Mouse (Mus musculus): ENCODE results near the gene Ubtd2. TPM values are rescaled to one million over a fixed set of nuclear protein-coding genes. Genes with fewer than 3 reads are reported as not detected.
"Not testable (repeated sequence)": the region's sequence is repeated elsewhere in the genome, so short reads cannot be mapped to it uniquely, and the experiment has no call there.

The Ubtd2 gene
- polyA plus RNA-seq, 1 experiment from 2014 or later: 86.4 TPM

- Histone ChIP-seq H3K4me3 (ENCODE audit: low read depth, low read length) (no peak overlapping the region), H3K4me1 (ENCODE audit: control insufficient read depth, insufficient read depth, low read length) (0 out of 2 replicates have a peak, but pooled peaks cover 3% of the 10 kb centered on the region), H3K9ac (ENCODE audit: low read depth, low read length) (no peak overlapping the region), H3K27me3 (replicated peaks; ENCODE audit: control insufficient read depth, insufficient read depth, low read length) (no peaks in the 10 kb centered on the region), H3K9me3 (ENCODE audit: control insufficient read depth, low read length) (no peaks in the 10 kb centered on the region), H3K4me2 (ENCODE audit: low read depth, low read length) (no peak overlapping the region), H3K27ac (replicated peaks; ENCODE audit: low read depth, low read length) (no peak overlapping the region), H3K36me3 (ENCODE audit: control insufficient read depth, insufficient read depth, low read length) (peaks cover 26% of the 10 kb centered on the region)
- peak; percentile 62 for DNase-seq (ENCODE audit: low spot score)
- ATAC-seq (ENCODE audit: low read depth): 0 out of 2 replicates have a peak, but pooled peaks have one; percentile 9
- WGBS: 81% methylated on average over 7 of the region's 7 CpGs
Measured at GRCm38 (mm10) chr11:32498757-32499535, 43.8 kb downstream of the Ubtd2 start.

- Histone ChIP-seq H3K9me3 (ENCODE audit: control insufficient read depth, low read length) (no peaks in the 10 kb centered on the region), H3K36me3 (ENCODE audit: control insufficient read depth, insufficient read depth, low read length) (peaks cover 27% of the 10 kb centered on the region), H3K9ac (ENCODE audit: low read depth, low read length) (no peak overlapping the region), H3K4me1 (ENCODE audit: control insufficient read depth, insufficient read depth, low read length) (0 out of 2 replicates have a peak, but pooled peaks cover 3% of the 10 kb centered on the region), H3K27ac (replicated peaks; ENCODE audit: low read depth, low read length) (no peak overlapping the region), H3K4me3 (ENCODE audit: low read depth, low read length) (no peak overlapping the region), H3K4me2 (ENCODE audit: low read depth, low read length) (no peak overlapping the region), H3K27me3 (replicated peaks; ENCODE audit: control insufficient read depth, insufficient read depth, low read length) (no peaks in the 10 kb centered on the region)
- WGBS: 92% methylated on average over 4 of the region's 4 CpGs
- DNase-seq (ENCODE audit: low spot score) (no peak), ATAC-seq (ENCODE audit: low read depth) (no peak)
Measured at GRCm38 (mm10) chr11:32499931-32500330, 44.8 kb downstream of the Ubtd2 start.

- 88% methylated on average over 2 of the region's 2 CpGs for WGBS
- no peak overlapping the region for H3K27ac ChIP-seq (replicated peaks; ENCODE audit: low read depth, low read length)
- no peak overlapping the region for H3K4me3 ChIP-seq (ENCODE audit: low read depth, low read length)
Measured at GRCm38 (mm10) chr11:32503711-32504110, 48.5 kb downstream of the Ubtd2 start.

GRCm38 (mm10) chr11:32505091-32505739, 50.0 kb downstream of the Ubtd2 start:
- no peak overlapping the region for H3K4me2 ChIP-seq (ENCODE audit: low read depth, low read length)
- ATAC-seq (ENCODE audit: low read depth) (peak; percentile 55; the same call in 1 of the 2 replicates), DNase-seq (ENCODE audit: low spot score) (peak; percentile 30)
- 65% methylated on average over 7 of the region's 7 CpGs for WGBS
- no peak overlapping the region for H3K4me3 ChIP-seq (ENCODE audit: low read depth, low read length)
- no peak overlapping the region for H3K9ac ChIP-seq (ENCODE audit: low read depth, low read length)
- peaks cover 27% of the 10 kb centered on the region for H3K36me3 ChIP-seq (ENCODE audit: control insufficient read depth, insufficient read depth, low read length)
- no peaks in the 10 kb centered on the region for H3K27me3 ChIP-seq (replicated peaks; ENCODE audit: control insufficient read depth, insufficient read depth, low read length)
- no peaks in the 10 kb centered on the region for H3K9me3 ChIP-seq (ENCODE audit: control insufficient read depth, low read length)
- no peaks in the 10 kb centered on the region for H3K4me1 ChIP-seq (ENCODE audit: control insufficient read depth, insufficient read depth, low read length)
- no peak overlapping the region for H3K27ac ChIP-seq (replicated peaks; ENCODE audit: low read depth, low read length)

More at GRCm38 (mm10) chr11:32503711-32504110, 48.5 kb downstream of the Ubtd2 start:
- Histone ChIP-seq H3K9ac (ENCODE audit: low read depth, low read length) (no peak overlapping the region), H3K36me3 (ENCODE audit: control insufficient read depth, insufficient read depth, low read length) (peaks cover 27% of the 10 kb centered on the region), H3K4me2 (ENCODE audit: low read depth, low read length) (no peak overlapping the region), H3K9me3 (ENCODE audit: control insufficient read depth, low read length) (no peaks in the 10 kb centered on the region), H3K27me3 (replicated peaks; ENCODE audit: control insufficient read depth, insufficient read depth, low read length) (no peaks in the 10 kb centered on the region), H3K4me1 (ENCODE audit: control insufficient read depth, insufficient read depth, low read length) (no peaks in the 10 kb centered on the region)
- DNase-seq (ENCODE audit: low spot score) (no peak), ATAC-seq (ENCODE audit: low read depth) (no peak)

GRCm38 (mm10) chr11:32510930-32511329, 55.8 kb downstream of the Ubtd2 start:
- H3K9ac ChIP-seq (ENCODE audit: low read depth, low read length): no peak overlapping the region
- H3K9me3 ChIP-seq (ENCODE audit: control insufficient read depth, low read length): no peaks in the 10 kb centered on the region
- no peak overlapping the region for H3K4me3 ChIP-seq (ENCODE audit: low read depth, low read length)
- H3K36me3 ChIP-seq (ENCODE audit: control insufficient read depth, insufficient read depth, low read length): peaks cover 3% of the 10 kb centered on the region
- ATAC-seq (ENCODE audit: low read depth) (no peak), DNase-seq (ENCODE audit: low spot score) (no peak)
- H3K4me1 ChIP-seq (ENCODE audit: control insufficient read depth, insufficient read depth, low read length): no peaks in the 10 kb centered on the region
- no peak overlapping the region for H3K4me2 ChIP-seq (ENCODE audit: low read depth, low read length)
- H3K27me3 ChIP-seq (replicated peaks; ENCODE audit: control insufficient read depth, insufficient read depth, low read length): no peaks in the 10 kb centered on the region
- WGBS: 75% methylated on average over 1 of the region's 1 CpGs
- no peak overlapping the region for H3K27ac ChIP-seq (replicated peaks; ENCODE audit: low read depth, low read length)

GRCm38 (mm10) chr11:32514853-32515252, 59.7 kb downstream of the Ubtd2 start:
- not testable (repeated sequence) for H3K4me2 ChIP-seq (ENCODE audit: low read depth, low read length); H3K27me3 ChIP-seq (replicated peaks; ENCODE audit: control insufficient read depth, insufficient read depth, low read length); H3K9ac ChIP-seq (ENCODE audit: low read depth, low read length); ATAC-seq (ENCODE audit: low read depth); H3K4me3 ChIP-seq (ENCODE audit: low read depth, low read length); H3K9me3 ChIP-seq (ENCODE audit: control insufficient read depth, low read length); H3K27ac ChIP-seq (replicated peaks; ENCODE audit: low read depth, low read length); H3K4me1 ChIP-seq (ENCODE audit: control insufficient read depth, insufficient read depth, low read length); DNase-seq (ENCODE audit: low spot score)
- peaks cover 32% of the 10 kb centered on the region for H3K36me3 ChIP-seq (ENCODE audit: control insufficient read depth, insufficient read depth, low read length)
- WGBS: 90% methylated on average over 5 of the region's 5 CpGs

GRCm38 (mm10) chr11:32516091-32516490, 60.9 kb downstream of the Ubtd2 start:
- no peak for ATAC-seq (ENCODE audit: low read depth)
- Histone ChIP-seq H3K9ac (ENCODE audit: low read depth, low read length) (no peak overlapping the region), H3K4me2 (ENCODE audit: low read depth, low read length) (no peak overlapping the region), H3K4me1 (ENCODE audit: control insufficient read depth, insufficient read depth, low read length) (no peaks in the 10 kb centered on the region), H3K9me3 (ENCODE audit: control insufficient read depth, low read length) (no peaks in the 10 kb centered on the region), H3K36me3 (ENCODE audit: control insufficient read depth, insufficient read depth, low read length) (peaks cover 37% of the 10 kb centered on the region), H3K27ac (replicated peaks; ENCODE audit: low read depth, low read length) (no peak overlapping the region), H3K27me3 (replicated peaks; ENCODE audit: control insufficient read depth, insufficient read depth, low read length) (no peaks in the 10 kb centered on the region), H3K4me3 (ENCODE audit: low read depth, low read length) (no peak overlapping the region)
- 91% methylated on average over 12 of the region's 12 CpGs for WGBS
- no peak for DNase-seq (ENCODE audit: low spot score)

- no peak overlapping the region for H3K9ac ChIP-seq (ENCODE audit: low read depth, low read length)
- H3K4me2 ChIP-seq (ENCODE audit: low read depth, low read length): no peak overlapping the region
- 0 out of 2 replicates have a peak overlapping the region, but pooled peaks have one; percentile 3 for H3K27ac ChIP-seq (replicated peaks; ENCODE audit: low read depth, low read length)
- ATAC-seq (ENCODE audit: low read depth) (no peak), DNase-seq (ENCODE audit: low spot score) (no peak)
- no peaks in the 10 kb centered on the region for H3K4me1 ChIP-seq (ENCODE audit: control insufficient read depth, insufficient read depth, low read length)
- 87% methylated on average over 8 of the region's 8 CpGs for WGBS
- H3K27me3 ChIP-seq (replicated peaks; ENCODE audit: control insufficient read depth, insufficient read depth, low read length): no peaks in the 10 kb centered on the region
- H3K4me3 ChIP-seq (ENCODE audit: low read depth, low read length): no peak overlapping the region
- no peaks in the 10 kb centered on the region for H3K9me3 ChIP-seq (ENCODE audit: control insufficient read depth, low read length)
- H3K36me3 ChIP-seq (ENCODE audit: control insufficient read depth, insufficient read depth, low read length): peaks cover 37% of the 10 kb centered on the region
Measured at GRCm38 (mm10) chr11:32516916-32517712, 61.9 kb downstream of the Ubtd2 start.

All from embryonic facial prominence, embryonic 14.5 days (tissue).